Mouse (Mus musculus): Measurements from ENCODE around the gene Cdca8.

DNA sequence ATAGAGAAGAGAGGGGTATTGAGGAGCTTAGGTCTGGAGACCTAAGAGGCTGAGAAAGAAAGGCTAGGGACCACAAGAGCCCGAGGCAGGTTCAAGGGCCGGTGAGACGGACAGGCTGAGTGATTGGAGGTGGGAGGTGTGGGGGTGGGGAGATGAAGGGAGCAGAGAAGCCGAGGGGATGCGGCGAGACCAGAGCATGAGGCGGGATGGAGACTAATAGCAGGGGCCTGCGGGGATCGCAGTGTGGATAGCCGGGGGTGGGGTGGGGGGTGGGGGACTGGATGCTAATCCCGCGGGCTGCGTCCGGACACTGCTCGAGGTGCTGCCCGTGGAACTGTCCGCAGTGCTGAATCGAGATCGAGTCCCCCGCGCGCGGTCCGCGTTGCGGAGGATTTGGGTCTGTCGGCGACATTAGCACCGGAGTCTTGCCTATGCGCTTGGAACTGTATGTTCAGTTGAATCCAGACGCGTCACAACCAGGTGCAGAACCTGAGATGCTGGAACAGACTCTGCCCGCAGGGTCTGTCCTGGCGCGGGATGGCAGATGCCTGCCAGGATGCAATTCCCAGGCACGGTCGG is 56.9 kb downstream of the Cdca8 start:
- TF ChIP-seq CTCF (IDR thresholded peaks at IDR 0.05; ENCODE audit: low read depth) (no peak), EP300 (IDR thresholded peaks at IDR 0.05; ENCODE audit: low read depth) (no peak)

Measured in heart, postnatal 0 days (tissue).